Mouse (Mus musculus) large intestine, adult 2 months (tissue): ENCODE results near the gene Sema6b. TPM values are rescaled to one million over a fixed set of nuclear protein-coding genes. Genes with fewer than 3 reads are reported as not detected.
"Not testable (repeated sequence)": the region's sequence is repeated elsewhere in the genome, so short reads cannot be mapped to it uniquely, and the experiment has no call there.

Source experiments
- DNase-seq: peaks from one replicate; pipeline ENCODE4 v3.0.0-alpha.2; 2012; ENCODE audit warnings: low read depth, low spot score
- WGBS: fragments of 180-500 bp; shearing (Covaris S2); methylation state at CpG from one replicate; pipeline ENCODE4 v1.1.7; 2018; 5-methylcytosine and 5-hydroxymethylcytosine counted together
- polyA plus RNA-seq: library from polyadenylated mRNA; depleted of rRNA; stranded (reverse); fragments of >200 nt; gene quantifications from 2 replicates; pipeline ENCODE4 v1.2.3, GENCODE M21; 2012; rRNA removed

Sema6b gene
- polyA plus RNA-seq, 1 experiment = 3.5 TPM

DNA sequence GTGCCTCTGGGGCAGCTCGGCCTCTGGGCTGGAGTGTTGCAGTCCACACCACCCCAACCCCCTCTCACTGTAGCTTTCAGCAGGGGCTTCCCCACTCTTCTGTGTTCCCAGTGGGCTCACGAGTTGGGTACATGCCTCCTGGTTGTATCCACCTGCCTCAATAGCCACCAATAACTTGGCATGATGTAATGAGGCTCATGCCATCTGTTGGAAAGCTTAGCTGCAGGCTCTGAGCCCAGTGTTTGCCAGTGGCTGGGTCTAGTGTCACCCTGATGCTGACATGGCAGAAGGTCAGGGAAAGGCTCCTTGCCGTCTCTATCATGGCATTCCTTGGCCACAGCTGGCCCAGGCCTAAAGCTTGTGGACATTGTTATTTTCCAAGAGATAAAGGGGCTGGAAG, 39.3 kb downstream of the Sema6b start:
- WGBS = 92% methylated on average over 3 of the region's 3 CpGs

DNA sequence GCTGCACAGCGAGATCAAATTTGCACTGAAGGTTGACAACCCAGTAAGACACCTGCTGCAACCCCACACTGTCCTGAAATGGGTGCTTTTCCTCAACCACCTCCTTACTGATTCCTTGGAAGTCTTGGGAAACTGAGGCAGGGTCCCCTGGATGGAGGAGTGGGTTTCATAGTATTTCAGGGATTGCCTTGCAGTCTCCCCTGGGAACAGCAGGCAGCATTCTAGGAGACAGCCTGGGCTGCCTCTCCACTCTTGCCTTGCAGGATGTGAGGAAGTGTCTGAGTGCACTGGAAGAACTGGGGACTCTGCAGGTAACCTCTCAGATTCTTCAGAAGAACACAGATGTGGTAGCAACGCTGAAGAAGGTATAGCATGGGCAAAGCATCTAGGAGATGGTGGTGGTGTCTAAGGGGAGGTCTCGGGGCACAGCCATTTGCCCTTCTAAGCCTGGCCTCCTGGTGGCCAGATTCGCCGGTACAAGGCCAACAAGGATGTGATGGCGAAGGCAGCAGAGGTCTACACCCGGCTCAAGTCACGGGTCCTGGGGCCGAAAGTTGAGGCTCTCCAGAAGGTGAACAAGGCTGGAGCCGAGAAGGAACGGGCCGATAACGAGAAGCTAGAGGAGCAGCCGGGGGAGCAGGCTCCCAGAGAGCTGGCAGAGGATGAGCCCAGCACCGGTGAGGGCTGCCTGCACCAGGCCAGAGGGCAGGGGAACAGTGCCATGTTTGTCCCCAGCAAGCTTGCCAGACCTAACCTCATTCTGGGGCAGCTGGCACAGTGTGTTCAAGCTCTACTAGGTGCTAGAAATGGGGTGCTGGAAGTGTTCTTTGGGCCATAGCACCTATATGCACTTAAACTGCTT, 41.2 kb downstream of the Sema6b start:
- 92% methylated on average over 15 of the region's 15 CpGs for WGBS
- no peak for DNase-seq

More for the DNA sequence above, 39.3 kb downstream of the Sema6b start:
- DNase-seq = no peak

DNA sequence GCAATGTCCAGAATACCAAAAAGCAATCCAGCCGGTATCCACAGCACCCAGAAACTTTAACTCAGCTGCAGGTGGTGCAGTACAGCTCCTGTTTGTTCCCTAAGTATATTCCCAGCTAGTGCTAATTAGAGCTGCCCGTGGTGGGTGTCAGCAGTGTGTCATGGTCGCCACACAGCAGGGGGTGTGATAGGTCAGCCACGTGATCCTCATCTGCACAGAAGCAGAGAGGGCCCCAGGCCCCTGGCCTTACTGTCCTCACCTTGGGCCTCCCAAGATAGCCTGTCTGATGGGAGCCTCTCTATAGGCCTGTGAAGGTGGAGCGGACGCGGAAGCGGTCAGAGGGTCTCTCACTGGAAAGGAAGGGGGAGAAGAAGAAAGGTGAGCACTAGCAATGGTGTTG, 42.0 kb downstream of the Sema6b start:
- no peak for DNase-seq
- 94% methylated on average over 8 of the region's 8 CpGs for whole genome bisulfite sequencing

DNA sequence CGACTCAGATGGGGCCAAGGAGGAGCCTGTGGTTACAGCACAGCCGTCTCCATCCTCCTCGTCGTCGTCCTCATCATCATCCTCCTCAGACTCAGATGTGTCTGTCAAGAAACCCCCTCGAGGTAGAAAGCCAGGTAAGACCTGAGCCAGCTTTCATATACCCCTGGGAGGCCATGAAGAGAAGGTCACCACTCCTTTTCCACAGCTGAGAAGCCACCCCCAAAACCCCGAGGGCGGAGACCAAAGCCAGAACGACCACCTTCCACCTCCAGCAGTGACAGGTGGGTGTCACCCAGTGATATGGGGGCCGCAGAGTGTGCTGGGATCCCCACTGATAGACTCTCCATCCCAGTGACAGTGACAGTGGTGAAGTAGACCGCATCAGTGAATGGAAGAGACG, 43.3 kb downstream of the Sema6b start:
- WGBS = 88% methylated on average over 12 of the region's 12 CpGs
- DNase-seq = no peak

DNA sequence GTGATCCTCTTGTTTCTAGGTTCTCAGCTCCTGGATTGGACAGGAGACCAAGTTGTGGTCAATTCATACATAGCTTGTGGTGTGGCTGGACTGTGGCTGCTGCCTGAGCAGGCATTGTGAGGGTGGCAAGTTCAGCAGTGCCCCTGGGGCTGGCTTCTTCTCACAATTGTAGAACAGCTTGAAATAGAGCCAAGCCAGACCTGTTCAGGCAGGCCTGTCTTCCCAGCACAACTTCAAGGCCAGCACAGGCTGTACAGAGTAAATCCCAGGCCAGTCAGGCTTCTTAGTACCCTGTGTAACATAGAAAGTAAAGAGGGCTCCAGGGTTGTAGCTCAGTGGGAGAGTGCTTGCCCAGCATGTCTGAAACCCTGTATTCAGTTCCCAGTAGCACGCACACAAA, 47.3 kb downstream of the Sema6b start:
- no peak for DNase-seq
- 96% methylated on average over 1 of the region's 1 CpGs for WGBS

DNA sequence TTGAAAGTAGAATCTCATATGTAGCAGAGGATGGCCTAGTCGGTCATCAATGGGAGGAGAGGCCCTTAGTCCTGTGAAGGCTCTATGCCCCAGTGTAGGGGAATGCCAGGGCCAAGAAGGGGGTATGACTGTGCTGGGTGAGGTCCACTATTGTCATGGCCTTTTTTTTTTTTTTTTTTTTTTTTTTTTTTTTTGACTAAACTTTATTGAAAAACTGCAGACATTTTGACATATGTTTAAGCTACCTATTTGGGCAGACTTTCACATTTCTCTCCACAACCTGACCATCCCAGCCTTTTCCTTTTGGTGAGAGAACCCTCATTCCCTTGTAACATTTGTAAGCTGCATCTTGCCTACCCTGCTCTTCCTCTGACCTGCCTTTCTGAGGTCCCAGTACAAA, 47.8 kb downstream of the Sema6b start:
- WGBS = 92% methylated on average over 1 of the region's 1 CpGs
- DNase-seq = no peak

DNA sequence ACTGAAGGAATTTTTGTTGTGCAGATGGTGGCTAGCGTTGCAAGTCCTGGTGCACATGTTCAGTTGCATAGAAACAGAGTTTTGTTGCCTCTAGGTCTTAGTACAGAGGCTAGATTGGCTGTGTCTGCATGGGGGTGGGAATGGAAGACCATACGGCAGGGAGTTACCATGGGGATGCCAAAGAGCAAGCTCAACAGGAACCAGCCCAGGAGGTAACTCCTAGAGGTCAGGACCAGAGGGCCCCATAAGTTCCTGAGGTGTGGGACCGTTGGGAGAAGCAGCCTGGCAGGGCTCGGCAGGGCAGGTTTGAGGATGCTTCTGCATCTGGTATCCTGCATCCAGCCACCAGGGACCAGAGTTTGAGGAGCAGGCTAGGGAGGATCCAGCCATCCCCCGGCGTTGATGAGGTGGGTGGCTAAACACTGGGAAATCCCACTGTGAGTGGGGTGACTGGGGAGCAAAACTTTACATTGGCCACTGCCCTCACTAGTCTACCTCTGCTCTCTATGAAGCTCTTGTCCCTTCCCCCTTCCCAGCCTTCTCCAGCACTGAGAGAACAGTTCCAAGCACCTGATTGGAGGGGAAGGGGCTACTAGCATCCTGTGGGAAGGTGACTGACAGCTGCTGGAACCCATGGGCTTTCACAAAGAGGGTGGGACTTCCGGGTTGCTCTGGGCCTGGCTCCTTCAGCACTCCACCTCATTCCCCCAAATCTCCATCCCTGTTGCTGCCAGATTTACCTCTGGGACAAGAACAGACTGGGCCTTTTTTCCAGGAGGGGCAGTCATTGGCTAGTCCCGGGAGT, 59.2 kb downstream of the Sema6b start:
- DNase-seq = no peak
- 38% methylated on average over 8 of the region's 8 CpGs for WGBS

DNA sequence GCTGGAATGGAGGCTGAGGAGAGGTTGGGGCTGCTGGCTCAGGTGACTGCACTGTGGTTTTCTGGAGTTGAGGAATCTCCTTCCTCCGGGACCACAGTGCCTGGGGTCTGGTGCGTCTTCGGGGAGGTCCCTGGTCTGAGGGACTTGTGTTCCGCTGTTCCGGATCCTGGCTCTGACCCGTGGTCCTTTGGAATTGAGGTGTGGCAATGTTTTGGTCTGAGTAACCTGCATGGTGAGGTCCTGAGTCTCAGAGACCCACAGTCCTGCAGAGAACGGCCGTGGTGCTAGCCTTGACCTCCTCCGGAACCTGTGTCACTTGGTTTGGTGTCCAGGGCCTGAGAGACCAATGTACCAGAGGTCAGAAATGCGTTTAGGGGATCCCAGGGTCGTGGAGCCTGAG, 60.2 kb downstream of the Sema6b start:
- under 1% methylated on average over 11 of the region's 11 CpGs for WGBS
- no peak for DNase-seq

DNA sequence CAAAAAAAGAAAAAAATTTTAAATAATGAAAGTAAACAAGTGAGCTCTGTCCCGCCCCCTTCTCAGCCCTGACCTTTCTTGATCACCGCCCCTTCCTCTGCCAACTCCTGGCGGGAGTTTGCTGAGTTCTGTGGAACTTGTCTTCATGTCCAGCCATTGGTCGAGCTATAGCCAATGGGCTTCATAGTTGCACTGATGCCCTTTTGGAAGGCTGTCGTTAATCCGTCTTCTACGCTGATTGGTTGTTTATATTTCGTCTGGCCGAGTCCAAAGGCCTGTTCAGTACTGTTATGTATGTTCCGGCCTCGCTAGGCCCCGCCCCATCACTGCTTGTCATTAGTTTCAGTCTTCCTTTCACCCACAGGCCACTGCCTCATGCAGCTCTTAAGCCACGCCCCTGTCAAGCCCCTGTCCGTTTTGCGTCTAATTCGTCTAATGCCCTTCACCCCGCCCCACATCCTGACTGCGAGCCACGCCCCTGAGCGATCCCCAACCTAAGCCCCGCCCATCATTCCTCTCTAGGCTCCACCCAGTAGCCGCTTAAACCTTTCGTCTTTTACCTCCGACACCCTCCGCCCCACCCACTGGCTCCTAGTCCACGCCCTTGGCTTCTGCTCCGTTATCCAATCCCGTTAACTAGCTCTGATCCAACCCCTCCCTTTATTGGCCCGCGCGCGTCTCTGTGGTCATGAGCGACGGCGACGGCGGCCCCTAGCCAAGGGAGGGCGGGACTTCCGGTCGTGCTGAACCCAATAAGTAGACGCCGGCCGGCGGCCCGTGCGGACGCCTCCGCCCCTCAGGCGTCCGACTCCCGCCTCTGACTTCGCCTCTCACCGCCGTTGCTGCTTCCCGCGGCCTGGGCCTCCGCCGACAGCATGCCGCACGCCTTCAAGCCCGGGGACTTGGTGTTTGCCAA, 61.0 kb downstream of the Sema6b start, which contains the start of gene Hdgfl2:
Gene Hdgfl2 (plus strand): TSS at position 755 of the 916 bp plus-strand sequence.
- under 1% methylated on average over 61 of the region's 61 CpGs for WGBS
- DNase-seq = peak; percentile 99

DNA sequence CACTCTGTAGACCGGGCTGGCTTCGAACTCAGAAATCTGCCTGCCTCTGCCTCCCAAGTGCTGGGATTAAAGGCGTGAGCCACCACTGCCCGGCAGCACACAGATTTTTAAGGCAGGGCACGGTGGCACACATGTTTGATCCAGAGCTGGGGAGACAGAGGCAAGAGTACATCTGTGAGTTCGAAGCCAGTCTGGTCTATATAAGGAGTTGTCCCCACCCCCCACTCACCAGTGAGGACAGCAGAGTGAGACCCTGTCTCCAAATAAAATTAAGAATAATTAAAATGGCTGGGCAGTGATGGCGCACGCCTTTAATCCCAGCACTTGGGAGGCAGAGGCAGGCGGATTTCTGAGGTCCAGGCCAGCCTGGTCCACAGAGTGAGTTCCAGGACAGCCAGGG, 61.8 kb downstream of the Sema6b start:
- 62% methylated on average over 9 of the region's 9 CpGs for WGBS
- not testable (repeated sequence) for DNase-seq

DNA sequence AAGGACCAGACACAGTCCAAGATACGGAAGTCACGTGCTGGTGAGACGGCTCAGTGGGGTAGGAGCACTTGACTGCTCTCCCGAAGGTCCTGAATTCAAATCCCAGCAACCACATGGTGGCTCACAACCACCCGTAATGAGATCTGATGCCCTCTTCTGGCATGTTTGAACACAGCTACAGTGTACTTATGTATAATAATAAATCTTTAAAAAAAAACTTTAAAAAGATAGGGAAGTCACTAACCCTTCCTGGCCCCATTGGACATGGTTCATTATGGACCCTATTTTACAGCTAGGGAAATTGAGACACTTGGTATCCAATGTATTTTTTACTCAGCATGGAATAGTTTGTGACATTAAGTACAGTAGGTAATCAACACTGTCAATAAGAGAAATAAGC, 62.6 kb downstream of the Sema6b start:
- DNase-seq = no peak
- 73% methylated on average over 5 of the region's 5 CpGs for WGBS

DNA sequence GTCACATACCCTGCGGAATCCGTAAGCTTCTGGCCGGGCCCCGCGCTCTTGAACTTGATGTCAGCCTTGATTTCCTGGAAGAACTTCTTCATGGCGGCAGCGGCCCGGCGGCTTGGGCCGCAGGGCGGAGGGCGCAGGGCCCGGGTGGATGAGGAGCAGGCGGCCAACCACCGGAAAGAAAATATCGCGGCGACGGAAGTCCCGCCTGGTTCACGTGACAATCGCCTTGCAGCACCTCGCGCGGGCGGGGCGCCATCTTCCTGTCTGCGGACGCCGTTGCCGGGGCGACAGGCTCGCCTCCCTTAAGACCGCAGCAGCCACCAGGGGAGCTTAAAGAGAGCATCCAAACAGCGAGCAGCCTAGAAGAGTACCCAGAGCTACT, 65.3 kb downstream of the Sema6b start, which contains the start of gene Ubxn6:
Gene Ubxn6 (minus strand): TSS at position 202 of the 382 bp plus-strand sequence.
- under 1% methylated on average over 35 of the region's 35 CpGs for WGBS
- peak; percentile 76 for DNase-seq

DNA sequence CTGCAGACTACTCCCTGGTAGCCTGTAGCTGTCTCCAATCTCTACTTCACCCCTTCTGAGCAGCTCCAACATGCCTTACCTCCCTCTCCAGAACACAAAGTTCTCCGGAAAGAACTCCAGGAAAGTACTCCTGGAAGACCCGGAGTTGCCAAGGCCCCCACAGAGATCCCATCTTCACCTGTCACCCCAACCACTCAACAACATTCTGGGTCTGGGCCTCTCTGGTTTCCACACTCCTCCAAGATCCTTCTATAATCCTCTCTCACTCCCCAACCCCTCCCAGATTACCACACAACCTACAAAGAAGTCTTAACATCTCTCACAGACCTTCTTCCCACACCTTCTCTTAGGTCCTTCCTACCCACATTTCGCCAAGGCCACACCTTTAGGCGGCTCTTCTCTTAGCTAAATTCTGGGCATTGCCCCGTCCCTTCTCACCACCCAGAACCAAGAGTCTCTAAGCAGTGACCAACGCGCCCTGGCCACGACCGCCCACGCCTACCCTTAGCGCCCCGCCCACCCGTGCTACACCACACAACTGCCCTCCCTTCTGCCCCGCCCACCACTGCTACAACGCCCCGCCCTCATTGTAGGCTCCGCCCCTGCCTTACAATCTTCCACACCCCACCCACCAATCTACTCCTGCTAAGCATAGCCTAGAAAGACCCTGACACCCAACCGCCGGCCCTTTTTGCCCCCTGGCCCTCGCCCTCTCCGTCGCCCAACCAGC, 65.9 kb downstream of the Sema6b start:
- 7% methylated on average over 22 of the region's 22 CpGs for WGBS
- DNase-seq = peak; percentile 64

Other genes starting within 250 kb of the Sema6b start
- 0.89 and 1.3 TPM in 2 replicates for gene Zfp959, start 248.2 kb downstream of the Sema6b start, polyA plus RNA-seq
- gene Zfp119b, start 190.8 kb downstream of the Sema6b start, polyA plus RNA-seq = 0.45 and 0.60 TPM in 2 replicates
- gene Ebi3, start 187.7 kb downstream of the Sema6b start, polyA plus RNA-seq = 5.6 and 7.3 TPM in 2 replicates
- 5.8 and 7.2 TPM in 2 replicates for gene Yju2, start 181.2 kb downstream of the Sema6b start, polyA plus RNA-seq
- 1.6 and 1.7 TPM in 2 replicates for gene Shd, start 169.9 kb downstream of the Sema6b start, polyA plus RNA-seq
- 1.3 and 2.3 TPM in 2 replicates for gene Fsd1, start 153.8 kb downstream of the Sema6b start, polyA plus RNA-seq
- 174 and 242 TPM in 2 replicates for gene Stap2, start 134.8 kb downstream of the Sema6b start, polyA plus RNA-seq
- gene Mpnd, start 134.6 kb downstream of the Sema6b start, polyA plus RNA-seq = 177 and 217 TPM in 2 replicates
- gene Sh3gl1, start 103.7 kb downstream of the Sema6b start, polyA plus RNA-seq = 56.9 and 68.9 TPM in 2 replicates
- 6.9 and 7.0 TPM in 2 replicates for gene Chaf1a, start 99.9 kb downstream of the Sema6b start, polyA plus RNA-seq
- gene Ubxn6, start 65.3 kb downstream of the Sema6b start, polyA plus RNA-seq = 51.6 and 65.0 TPM in 2 replicates
- 22.2 and 26.6 TPM in 2 replicates for gene Hdgfl2, start 60.7 kb downstream of the Sema6b start, polyA plus RNA-seq
- gene Plin4, start 30.5 kb downstream of the Sema6b start, polyA plus RNA-seq = 12.9 and 18.1 TPM in 2 replicates
- 0.27 and 0.49 TPM in 2 replicates for gene Plin5, start 22.7 kb downstream of the Sema6b start, polyA plus RNA-seq
- 13.0 and 29.5 TPM in 2 replicates for gene Lrg1, start 18.3 kb downstream of the Sema6b start, polyA plus RNA-seq
- 11.3 and 13.6 TPM in 2 replicates for gene Tnfaip8l1, start 22.1 kb upstream of the Sema6b start, polyA plus RNA-seq
- gene Mydgf, start 43.6 kb upstream of the Sema6b start, polyA plus RNA-seq = 112 and 113 TPM in 2 replicates
- gene Dpp9, start 78.6 kb upstream of the Sema6b start, polyA plus RNA-seq = 33.6 and 42.8 TPM in 2 replicates
- gene Fem1a, start 116.5 kb upstream of the Sema6b start, polyA plus RNA-seq = 15.2 and 19.1 TPM in 2 replicates
- 45.4 and 61.3 TPM in 2 replicates for gene Ticam1, start 136.4 kb upstream of the Sema6b start, polyA plus RNA-seq
- 81.6 and 154 TPM in 2 replicates for gene Plin3, start 152.5 kb upstream of the Sema6b start, polyA plus RNA-seq
- gene Arrdc5, start 159.9 kb upstream of the Sema6b start, polyA plus RNA-seq = not detected in 2 replicates
- 29.2 and 30.7 TPM in 2 replicates for gene Uhrf1, start 163.0 kb upstream of the Sema6b start, polyA plus RNA-seq
- gene Kdm4b, start 185.7 kb upstream of the Sema6b start, polyA plus RNA-seq = 16.4 and 22.7 TPM in 2 replicates